Mouse (Mus musculus): ENCODE data around the gene Tnfrsf1b. TPM values are rescaled to one million over a fixed set of nuclear protein-coding genes. Genes with fewer than 3 reads are reported as not detected.

Gene Tnfrsf1b
- polyA plus RNA-seq, 1 experiment from 2014 or later = 2.0 TPM

GRCm38 (mm10) chr4:145247556-145247955, 886 bp upstream of the Tnfrsf1b start:
- H3K9me3 ChIP-seq (ENCODE audit: control insufficient read depth, low read length) = no peaks in the 10 kb centered on the region
- no peaks in the 10 kb centered on the region for H3K4me1 ChIP-seq (ENCODE audit: control insufficient read depth, insufficient read depth, low read length)
- no peak overlapping the region for H3K27ac ChIP-seq (ENCODE audit: low read depth, low read length)
- no peaks in the 10 kb centered on the region for H3K36me3 ChIP-seq (ENCODE audit: control insufficient read depth, insufficient read depth, low read length)
- H3K27me3 ChIP-seq (ENCODE audit: control insufficient read depth, insufficient read depth, low read length) = peaks cover 5% of the 10 kb centered on the region; the same call in 1 of the 2 replicates
- WGBS = 78% methylated on average over 2 of the region's 2 CpGs
- ATAC-seq (ENCODE audit: insufficient read depth, low FRiP score, low TSS enrichment) = no peak
- DNase-seq (ENCODE audit: low spot score) = no peak
- no peak overlapping the region for H3K4me3 ChIP-seq (ENCODE audit: low read depth, low read length)
- H3K4me2 ChIP-seq (ENCODE audit: low read depth) = no peak overlapping the region
- H3K9ac ChIP-seq (ENCODE audit: low read length) = no peak overlapping the region

GRCm38 (mm10) chr4:145245581-145245980, 1.1 kb downstream of the Tnfrsf1b start:
- Histone ChIP-seq H3K27me3 (ENCODE audit: control insufficient read depth, insufficient read depth, low read length) (peaks cover 5% of the 10 kb centered on the region; the same call in 1 of the 2 replicates), H3K4me2 (ENCODE audit: low read depth) (no peak overlapping the region), H3K4me3 (ENCODE audit: low read depth, low read length) (no peak overlapping the region), H3K9me3 (ENCODE audit: control insufficient read depth, low read length) (no peaks in the 10 kb centered on the region), H3K27ac (ENCODE audit: low read depth, low read length) (no peak overlapping the region), H3K36me3 (ENCODE audit: control insufficient read depth, insufficient read depth, low read length) (no peaks in the 10 kb centered on the region), H3K9ac (ENCODE audit: low read length) (no peak overlapping the region), H3K4me1 (ENCODE audit: control insufficient read depth, insufficient read depth, low read length) (no peaks in the 10 kb centered on the region)
- ATAC-seq (ENCODE audit: insufficient read depth, low FRiP score, low TSS enrichment) = no peak
- DNase-seq (ENCODE audit: low spot score) = no peak
- 95% methylated on average over 3 of the region's 3 CpGs for WGBS

GRCm38 (mm10) chr4:145244676-145245075, 2.0 kb downstream of the Tnfrsf1b start:
- no peaks in the 10 kb centered on the region for H3K4me1 ChIP-seq (ENCODE audit: control insufficient read depth, insufficient read depth, low read length)
- no peak overlapping the region for H3K27ac ChIP-seq (ENCODE audit: low read depth, low read length)
- H3K9me3 ChIP-seq (ENCODE audit: control insufficient read depth, low read length) = no peaks in the 10 kb centered on the region
- H3K4me2 ChIP-seq (ENCODE audit: low read depth) = no peak overlapping the region
- H3K36me3 ChIP-seq (ENCODE audit: control insufficient read depth, insufficient read depth, low read length) = no peaks in the 10 kb centered on the region
- H3K9ac ChIP-seq (ENCODE audit: low read length) = no peak overlapping the region
- 96% methylated on average over 2 of the region's 2 CpGs for WGBS
- H3K27me3 ChIP-seq (ENCODE audit: control insufficient read depth, insufficient read depth, low read length) = peaks cover 5% of the 10 kb centered on the region; the same call in 1 of the 2 replicates
- ATAC-seq (ENCODE audit: insufficient read depth, low FRiP score, low TSS enrichment) (no peak), DNase-seq (ENCODE audit: low spot score) (no peak)
- no peak overlapping the region for H3K4me3 ChIP-seq (ENCODE audit: low read depth, low read length)

- Histone ChIP-seq H3K9ac (ENCODE audit: low read length) (no peak overlapping the region; the same call in 1 of the 2 replicates), H3K4me2 (ENCODE audit: low read depth) (no peak overlapping the region), H3K27me3 (ENCODE audit: control insufficient read depth, insufficient read depth, low read length) (peaks cover 5% of the 10 kb centered on the region; the same call in 1 of the 2 replicates), H3K4me3 (ENCODE audit: low read depth, low read length) (no peak overlapping the region), H3K36me3 (ENCODE audit: control insufficient read depth, insufficient read depth, low read length) (no peaks in the 10 kb centered on the region), H3K4me1 (ENCODE audit: control insufficient read depth, insufficient read depth, low read length) (no peaks in the 10 kb centered on the region), H3K9me3 (ENCODE audit: control insufficient read depth, low read length) (no peaks in the 10 kb centered on the region), H3K27ac (ENCODE audit: low read depth, low read length) (no peak overlapping the region)
- whole genome bisulfite sequencing = 84% methylated on average over 1 of the region's 1 CpGs
- no peak for ATAC-seq (ENCODE audit: insufficient read depth, low FRiP score, low TSS enrichment)
- no peak for DNase-seq (ENCODE audit: low spot score)
These were observed 3.8 kb downstream of the Tnfrsf1b start for GRCm38 (mm10) chr4:145242719-145243350.

- H3K27ac ChIP-seq (ENCODE audit: low read depth, low read length) = no peak overlapping the region
- DNase-seq (ENCODE audit: low spot score) (no peak), ATAC-seq (ENCODE audit: insufficient read depth, low FRiP score, low TSS enrichment) (no peak)
- H3K4me1 ChIP-seq (ENCODE audit: control insufficient read depth, insufficient read depth, low read length) = no peaks in the 10 kb centered on the region
- no peak overlapping the region for H3K9ac ChIP-seq (ENCODE audit: low read length)
- H3K9me3 ChIP-seq (ENCODE audit: control insufficient read depth, low read length) = no peaks in the 10 kb centered on the region
- H3K4me3 ChIP-seq (ENCODE audit: low read depth, low read length) = no peak overlapping the region
- peaks cover 2% of the 10 kb centered on the region; the same call in 1 of the 2 replicates for H3K27me3 ChIP-seq (ENCODE audit: control insufficient read depth, insufficient read depth, low read length)
- H3K4me2 ChIP-seq (ENCODE audit: low read depth) = no peak overlapping the region
- 84% methylated on average over 4 of the region's 4 CpGs for WGBS
- H3K36me3 ChIP-seq (ENCODE audit: control insufficient read depth, insufficient read depth, low read length) = no peaks in the 10 kb centered on the region
These were observed 5.9 kb downstream of the Tnfrsf1b start for GRCm38 (mm10) chr4:145240723-145241231.

GRCm38 (mm10) chr4:145239049-145239830, 7.4 kb downstream of the Tnfrsf1b start:
- H3K36me3 ChIP-seq (ENCODE audit: control insufficient read depth, insufficient read depth, low read length) = no peaks in the 10 kb centered on the region
- H3K4me2 ChIP-seq (ENCODE audit: low read depth) = no peak overlapping the region
- H3K9ac ChIP-seq (ENCODE audit: low read length) = no peak overlapping the region
- no peak for DNase-seq (ENCODE audit: low spot score)
- no peak for ATAC-seq (ENCODE audit: insufficient read depth, low FRiP score, low TSS enrichment)
- no peaks in the 10 kb centered on the region for H3K9me3 ChIP-seq (ENCODE audit: control insufficient read depth, low read length)
- no peak overlapping the region for H3K4me3 ChIP-seq (ENCODE audit: low read depth, low read length)
- H3K27me3 ChIP-seq (ENCODE audit: control insufficient read depth, insufficient read depth, low read length) = no peaks in the 10 kb centered on the region
- H3K4me1 ChIP-seq (ENCODE audit: control insufficient read depth, insufficient read depth, low read length) = no peaks in the 10 kb centered on the region
- 66% methylated on average over 4 of the region's 4 CpGs for WGBS
- no peak overlapping the region for H3K27ac ChIP-seq (ENCODE audit: low read depth, low read length)

- Histone ChIP-seq H3K4me2 (ENCODE audit: low read depth) (no peak overlapping the region), H3K9ac (ENCODE audit: low read length) (no peak overlapping the region), H3K27me3 (ENCODE audit: control insufficient read depth, insufficient read depth, low read length) (no peaks in the 10 kb centered on the region), H3K27ac (ENCODE audit: low read depth, low read length) (no peak overlapping the region), H3K36me3 (ENCODE audit: control insufficient read depth, insufficient read depth, low read length) (no peaks in the 10 kb centered on the region), H3K4me3 (ENCODE audit: low read depth, low read length) (no peak overlapping the region), H3K4me1 (ENCODE audit: control insufficient read depth, insufficient read depth, low read length) (no peaks in the 10 kb centered on the region), H3K9me3 (ENCODE audit: control insufficient read depth, low read length) (no peaks in the 10 kb centered on the region)
- no peak for DNase-seq (ENCODE audit: low spot score)
- WGBS = 92% methylated on average over 7 of the region's 7 CpGs
- ATAC-seq (ENCODE audit: insufficient read depth, low FRiP score, low TSS enrichment) = no peak
These were observed 10.6 kb downstream of the Tnfrsf1b start for GRCm38 (mm10) chr4:145236027-145236426.

GRCm38 (mm10) chr4:145233487-145234228, 13.0 kb downstream of the Tnfrsf1b start:
- Histone ChIP-seq H3K4me3 (ENCODE audit: low read depth, low read length) (no peak overlapping the region), H3K27me3 (ENCODE audit: control insufficient read depth, insufficient read depth, low read length) (no peaks in the 10 kb centered on the region), H3K9ac (ENCODE audit: low read length) (no peak overlapping the region), H3K9me3 (ENCODE audit: control insufficient read depth, low read length) (0 out of 2 replicates have a peak, but pooled peaks cover 2% of the 10 kb centered on the region), H3K4me2 (ENCODE audit: low read depth) (no peak overlapping the region), H3K36me3 (ENCODE audit: control insufficient read depth, insufficient read depth, low read length) (no peaks in the 10 kb centered on the region), H3K4me1 (ENCODE audit: control insufficient read depth, insufficient read depth, low read length) (no peaks in the 10 kb centered on the region), H3K27ac (ENCODE audit: low read depth, low read length) (no peak overlapping the region)
- no peak for ATAC-seq (ENCODE audit: insufficient read depth, low FRiP score, low TSS enrichment)
- 46% methylated on average over 3 of the region's 3 CpGs for WGBS
- no peak for DNase-seq (ENCODE audit: low spot score)

Measured in neural tube, embryonic 11.5 days (tissue).